Comparison of ENCODE assay signal across 8 mouse cellular contexts in the genomic region with DNA sequence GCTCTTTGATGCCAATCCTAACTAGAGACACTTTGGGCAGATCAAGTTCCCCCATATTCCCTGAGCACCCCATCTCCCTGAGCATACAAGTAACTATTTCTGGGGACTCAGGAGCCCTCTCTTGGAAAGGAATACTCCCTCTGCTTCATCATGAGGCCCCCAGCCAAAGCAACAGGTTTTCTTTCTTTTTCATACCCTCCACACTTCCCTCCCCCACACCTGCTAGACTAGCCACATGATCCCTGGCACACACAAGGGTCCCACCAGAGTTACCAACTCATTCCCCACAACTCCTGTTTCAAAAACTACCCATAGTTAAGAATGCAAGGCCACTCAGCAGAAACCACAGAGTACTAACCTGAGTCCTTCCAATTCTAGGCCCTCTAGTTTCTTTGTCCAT. TPM values are rescaled to one million over a fixed set of nuclear protein-coding genes. Genes with fewer than 3 reads are reported as not detected.
DNase-seq lines count a peak whose midpoint lies in the region; ATAC-seq and TF ChIP-seq lines count a peak whose summit lies in the region.

No protein-coding gene starts in this region.

- TF ChIP-seq CTCF in stomach, postnatal 0 days (IDR thresholded peaks at IDR 0.05; ENCODE audit: low read depth) = no peak

- peaks cover 3% of the 10 kb centered on the region for H3K27me3 ChIP-seq in megakaryocyte, embryonic 14.5 days (replicated peaks)
- no peaks in the 10 kb centered on the region for H3K27me3 ChIP-seq in limb, embryonic 13.5 days
- H3K27me3 ChIP-seq in stomach, postnatal 0 days (ENCODE audit: control insufficient read depth, insufficient read depth, low read length) = no peaks in the 10 kb centered on the region

- H3K4me1 ChIP-seq in megakaryocyte, embryonic 14.5 days = peaks cover 59% of the 10 kb centered on the region
- H3K4me1 ChIP-seq in limb, embryonic 13.5 days = peaks cover 22% of the 10 kb centered on the region
- 0 out of 2 replicates have a peak, but pooled peaks cover 3% of the 10 kb centered on the region for H3K4me1 ChIP-seq in stomach, postnatal 0 days (replicated peaks; ENCODE audit: control insufficient read depth, insufficient read depth)

- peaks cover 48% of the 10 kb centered on the region for H3K36me3 ChIP-seq in megakaryocyte, embryonic 14.5 days (replicated peaks; ENCODE audit: low read length)
- H3K36me3 ChIP-seq in limb, embryonic 13.5 days = peaks cover 45% of the 10 kb centered on the region
- peaks cover 13% of the 10 kb centered on the region for H3K36me3 ChIP-seq in stomach, postnatal 0 days (ENCODE audit: control insufficient read depth, insufficient read depth, low read length)

- peak; percentile 55 for DNase-seq in cerebellum, adult 9-10 months
- DNase-seq in cerebellum, postnatal 36 days = no peak
- DNase-seq in stomach, postnatal 0 days (ENCODE audit: low spot score) = no peak
- DNase-seq in layer of hippocampus, adult 18-20 months (ENCODE audit: low spot score in 2 of 2) = no peak
- no peak for DNase-seq in embryo, embryonic 11 days

- H3K9ac ChIP-seq in limb, embryonic 13.5 days = peak overlapping the region; percentile 97
- peak overlapping the region; percentile 99 for H3K9ac ChIP-seq in stomach, postnatal 0 days (ENCODE audit: low read length)

- H3K9me3 ChIP-seq in megakaryocyte, embryonic 14.5 days = no peaks in the 10 kb centered on the region
- no peaks in the 10 kb centered on the region for H3K9me3 ChIP-seq in limb, embryonic 13.5 days
- no peaks in the 10 kb centered on the region for H3K9me3 ChIP-seq in stomach, postnatal 0 days (ENCODE audit: control insufficient read depth, low read length)

- 0 out of 2 replicates have a peak overlapping the region, but pooled peaks have one; percentile 10 for H3K27ac ChIP-seq in limb, embryonic 13.5 days
- no peak overlapping the region for H3K27ac ChIP-seq in stomach, postnatal 0 days (replicated peaks)

- peak overlapping the region; percentile 82 for H3K4me2 ChIP-seq in limb, embryonic 13.5 days (replicated peaks)
- H3K4me2 ChIP-seq in stomach, postnatal 0 days (replicated peaks; ENCODE audit: low read depth) = peak overlapping the region; percentile 80

- no peak for TF ChIP-seq EP300 in stomach, postnatal 0 days (optimal IDR thresholded peaks at IDR 0.05)

- no peak for ATAC-seq in megakaryocyte, adult 5-6 weeks (ENCODE audit: poor library complexity, severe bottlenecking)
- no peak for ATAC-seq in limb, embryonic 13.5 days (ENCODE audit: low FRiP score, low read depth)
- no peak for ATAC-seq in stomach, postnatal 0 days (ENCODE audit: low FRiP score, low TSS enrichment)

- H3K4me3 ChIP-seq in megakaryocyte, embryonic 14.5 days (replicated peaks) = peak overlapping the region; percentile 93
- H3K4me3 ChIP-seq in limb, embryonic 13.5 days = peak overlapping the region; percentile 99
- peak overlapping the region; percentile 94 for H3K4me3 ChIP-seq in stomach, postnatal 0 days (ENCODE audit: low read depth, low read length)

RNA-seq across cellular contexts. Expression of a gene that starts 1.5 kb away (rescaled TPM):
- polyA plus RNA-seq in megakaryocyte, embryonic 14.5 days (2012; ENCODE audit: insufficient read depth, low replicate concordance) = 168 and 350 TPM in 2 replicates
- 134 and 143 TPM in 2 replicates for total RNA-seq in megakaryocyte, adult 5-6 weeks (2015)
- total RNA-seq in megakaryocyte, adult 5-6 weeks (2017) = 121 and 148 TPM in 2 replicates
- polyA plus RNA-seq in limb, embryonic 13.5 days (2015; fragmentation: Nextera tagmentation; extraction: Ambion mirVana) = 62.6 and 63.5 TPM in 2 replicates
- polyA plus RNA-seq in stomach, postnatal 0 days (2015; fragmentation: Nextera tagmentation; extraction: Ambion mirVana) = 25.9 and 27.5 TPM in 2 replicates
- total RNA-seq in layer of hippocampus, adult 18-20 months (2021) = 100 to 1,000 TPM in 1 of 2 experiments, 10 to 100 TPM in 1; 99.1 to 110 TPM

RNA-seq across cellular contexts. Expression of a gene that starts 34.2 kb away (rescaled TPM):
- polyA plus RNA-seq in megakaryocyte, embryonic 14.5 days (2012; ENCODE audit: insufficient read depth, low replicate concordance) = 30.5 and 39.5 TPM in 2 replicates
- 30.5 and 30.9 TPM in 2 replicates for total RNA-seq in megakaryocyte, adult 5-6 weeks (2015)
- 18.3 and 22.9 TPM in 2 replicates for total RNA-seq in megakaryocyte, adult 5-6 weeks (2017)
- 22.0 and 24.6 TPM in 2 replicates for polyA plus RNA-seq in limb, embryonic 13.5 days (2015; fragmentation: Nextera tagmentation; extraction: Ambion mirVana)
- 7.9 and 10.2 TPM in 2 replicates for polyA plus RNA-seq in stomach, postnatal 0 days (2015; fragmentation: Nextera tagmentation; extraction: Ambion mirVana)
- 10 to 100 TPM; 63.4 to 65.6 TPM for total RNA-seq in layer of hippocampus, adult 18-20 months (2021)

RNA-seq across cellular contexts. Expression of a gene that starts 35.4 kb away (rescaled TPM):
- polyA plus RNA-seq in megakaryocyte, embryonic 14.5 days (2012; ENCODE audit: insufficient read depth, low replicate concordance) = 7.4 and 18.0 TPM in 2 replicates
- 7.7 and 8.0 TPM in 2 replicates for total RNA-seq in megakaryocyte, adult 5-6 weeks (2015)
- 5.7 and 7.6 TPM in 2 replicates for total RNA-seq in megakaryocyte, adult 5-6 weeks (2017)
- 84.1 and 103 TPM in 2 replicates for polyA plus RNA-seq in limb, embryonic 13.5 days (2015; fragmentation: Nextera tagmentation; extraction: Ambion mirVana)
- 52.8 and 53.4 TPM in 2 replicates for polyA plus RNA-seq in stomach, postnatal 0 days (2015; fragmentation: Nextera tagmentation; extraction: Ambion mirVana)
- total RNA-seq in layer of hippocampus, adult 18-20 months (2021) = 10 to 100 TPM; 38.2 to 45.2 TPM
